Mouse (Mus musculus) brown adipose tissue, adult 24 weeks (tissue): ENCODE results near the gene Cbfa2t2. TPM values are rescaled to one million over a fixed set of nuclear protein-coding genes. Genes with fewer than 3 reads are reported as not detected.

Experiments
- H3K27ac ChIP-seq: fragments of 200-500 bp; replicated peaks from 2 replicates; pipeline ENCODE4 v1.5.1; 2012; ENCODE audit warnings: low read depth, mild to moderate bottlenecking, low read length
- H3K4me1 ChIP-seq: fragments of 200-500 bp; 2 replicates; pipeline ENCODE4 v1.6.1; 2012; ENCODE audit warnings: low read length, mixed read lengths; ENCODE audit not compliant: control insufficient read depth, insufficient read depth, insufficient read length
- H3K4me3 ChIP-seq: fragments of 200-500 bp; 2 replicates; pipeline ENCODE4 v1.5.1; 2012; ENCODE audit warnings: low read depth, mild to moderate bottlenecking, low read length, moderate library complexity; ENCODE audit not compliant: insufficient read depth
- polyA plus RNA-seq: library from polyadenylated mRNA; stranded (reverse); fragments of >200 nt; gene quantifications from 2 replicates; pipeline ENCODE4 v1.2.4, GENCODE M21; 2012; ENCODE audit not compliant: missing spikeins, insufficient read depth, insufficient read length

Gene Cbfa2t2
- polyA plus RNA-seq, 1 experiment = 6.9 TPM

GRCm38 (mm10) chr2:154522334-154522733 lies 86.1 kb downstream of the Cbfa2t2 start:
- H3K4me3 ChIP-seq = no peak overlapping the region
- H3K4me1 ChIP-seq = no peaks in the 10 kb centered on the region
- H3K27ac ChIP-seq = no peak overlapping the region

- Histone ChIP-seq H3K27ac (no peak overlapping the region), H3K4me3 (no peak overlapping the region), H3K4me1 (no peaks in the 10 kb centered on the region)
Measured at GRCm38 (mm10) chr2:154525285-154525684, 89.0 kb downstream of the Cbfa2t2 start.

- H3K4me3 ChIP-seq = no peak overlapping the region
Measured at GRCm38 (mm10) chr2:154526531-154526930, 90.2 kb downstream of the Cbfa2t2 start.

GRCm38 (mm10) chr2:154532888-154533287 lies 96.6 kb downstream of the Cbfa2t2 start:
- Histone ChIP-seq H3K4me1 (no peaks in the 10 kb centered on the region), H3K27ac (no peak overlapping the region), H3K4me3 (no peak overlapping the region)

More at GRCm38 (mm10) chr2:154526531-154526930, 90.2 kb downstream of the Cbfa2t2 start:
- Histone ChIP-seq H3K27ac (no peak overlapping the region), H3K4me1 (no peaks in the 10 kb centered on the region)

GRCm38 (mm10) chr2:154534704-154535270 lies 98.5 kb downstream of the Cbfa2t2 start:
- Histone ChIP-seq H3K4me3 (no peak overlapping the region), H3K4me1 (no peaks in the 10 kb centered on the region), H3K27ac (no peak overlapping the region)

- no peak overlapping the region for H3K27ac ChIP-seq
- no peaks in the 10 kb centered on the region for H3K4me1 ChIP-seq
- no peak overlapping the region for H3K4me3 ChIP-seq
Measured at GRCm38 (mm10) chr2:154538310-154538709, 102.0 kb downstream of the Cbfa2t2 start.

GRCm38 (mm10) chr2:154538710-154539109 lies 102.4 kb downstream of the Cbfa2t2 start:
- H3K27ac ChIP-seq = no peak overlapping the region

GRCm38 (mm10) chr2:154539720-154540119 lies 103.4 kb downstream of the Cbfa2t2 start:
- no peak overlapping the region for H3K4me3 ChIP-seq
- H3K27ac ChIP-seq = no peak overlapping the region
- H3K4me1 ChIP-seq = no peaks in the 10 kb centered on the region

More at GRCm38 (mm10) chr2:154538710-154539109, 102.4 kb downstream of the Cbfa2t2 start:
- Histone ChIP-seq H3K4me1 (no peaks in the 10 kb centered on the region), H3K4me3 (no peak overlapping the region)

- Histone ChIP-seq H3K27ac (no peak overlapping the region), H3K4me3 (no peak overlapping the region), H3K4me1 (no peaks in the 10 kb centered on the region)
Measured at GRCm38 (mm10) chr2:154541630-154542029, 105.3 kb downstream of the Cbfa2t2 start.

- H3K4me1 ChIP-seq = no peaks in the 10 kb centered on the region
- no peak overlapping the region for H3K4me3 ChIP-seq
- no peak overlapping the region for H3K27ac ChIP-seq
Measured at GRCm38 (mm10) chr2:154543567-154544347, 107.5 kb downstream of the Cbfa2t2 start.

- Histone ChIP-seq H3K27ac (no peak within 1 kb of the TSS), H3K4me1 (peaks cover 2% of the 10 kb centered on the region)
Measured at GRCm38 (mm10) chr2:154546711-154547110, 110.4 kb downstream of the Cbfa2t2 start, which contains the start of gene 1700003F12Rik. 1700003F12Rik (plus strand) TSS chr2:154547085.

GRCm38 (mm10) chr2:154548688-154549087 lies 112.4 kb downstream of the Cbfa2t2 start:
- Histone ChIP-seq H3K4me3 (no peak overlapping the region), H3K27ac (no peak overlapping the region), H3K4me1 (peaks cover 8% of the 10 kb centered on the region)

More at GRCm38 (mm10) chr2:154546711-154547110, 110.4 kb downstream of the Cbfa2t2 start, which contains the start of gene 1700003F12Rik:
- H3K4me3 ChIP-seq = no peak within 1 kb of the TSS

GRCm38 (mm10) chr2:154549127-154549885 lies 113.0 kb downstream of the Cbfa2t2 start:
- H3K4me1 ChIP-seq = peaks cover 8% of the 10 kb centered on the region
- H3K4me3 ChIP-seq = peak overlapping the region; percentile 46

GRCm38 (mm10) chr2:154549886-154550189 lies 113.6 kb downstream of the Cbfa2t2 start:
- peak overlapping the region; percentile 46; the same call in 1 of the 2 replicates for H3K4me3 ChIP-seq
- H3K27ac ChIP-seq = no peak overlapping the region
- peaks cover 8% of the 10 kb centered on the region for H3K4me1 ChIP-seq

More at GRCm38 (mm10) chr2:154549127-154549885, 113.0 kb downstream of the Cbfa2t2 start:
- H3K27ac ChIP-seq = no peak overlapping the region

GRCm38 (mm10) chr2:154550937-154551336 lies 114.7 kb downstream of the Cbfa2t2 start:
- peaks cover 8% of the 10 kb centered on the region for H3K4me1 ChIP-seq
- H3K4me3 ChIP-seq = no peak overlapping the region
- H3K27ac ChIP-seq = no peak overlapping the region
